Mouse (Mus musculus) small intestine, adult 2 months (tissue): ENCODE measurements around the gene Acaca.

Experiments
- CTCF ChIP-seq: fragments of 200-500 bp; IDR thresholded peaks from 2 replicates; pipeline ENCODE4 v1.5.1; 2012; ENCODE audit warnings: low read depth, mild to moderate bottlenecking, control low read depth, inconsistent platforms, low read length, moderate library complexity, mixed read lengths; ENCODE audit not compliant: insufficient replicate concordance, insufficient read length; ENCODE audit errors: extremely low read depth
- POLR2A ChIP-seq: fragments of 200-500 bp; IDR thresholded peaks from 2 replicates; pipeline ENCODE4 v1.6.1; 2012; ENCODE audit warnings: low read depth, mild to moderate bottlenecking, control low read depth, inconsistent platforms, low read length, moderate library complexity

DNA sequence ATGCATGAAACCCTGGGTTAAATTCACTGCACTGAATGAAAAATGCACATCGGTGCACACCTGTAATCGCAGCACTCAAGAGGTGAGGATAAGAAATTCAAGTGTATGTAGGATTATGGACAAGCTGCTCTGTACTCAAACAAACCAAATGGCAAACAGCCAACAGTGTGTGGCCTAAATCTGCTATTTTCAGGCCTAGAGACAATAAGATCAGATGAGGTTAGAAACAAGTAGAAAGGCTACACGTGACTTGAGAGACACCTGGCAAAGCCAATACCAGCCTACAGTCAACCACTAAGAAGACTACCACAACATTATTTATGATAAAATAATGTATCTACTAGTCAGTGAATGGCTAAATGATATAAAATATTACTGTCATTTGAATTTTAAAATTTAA lies 310.9 kb downstream of the Acaca start:
- TF ChIP-seq CTCF (no peak), POLR2A (no peak)
